Mouse (Mus musculus): ENCODE data around the gene Drc3. TPM values are rescaled to one million over a fixed set of nuclear protein-coding genes. Genes with fewer than 3 reads are reported as not detected.

Gene Drc3
- polyA plus RNA-seq, 1 experiment from 2014 or later, result 5.2 TPM

DNA sequence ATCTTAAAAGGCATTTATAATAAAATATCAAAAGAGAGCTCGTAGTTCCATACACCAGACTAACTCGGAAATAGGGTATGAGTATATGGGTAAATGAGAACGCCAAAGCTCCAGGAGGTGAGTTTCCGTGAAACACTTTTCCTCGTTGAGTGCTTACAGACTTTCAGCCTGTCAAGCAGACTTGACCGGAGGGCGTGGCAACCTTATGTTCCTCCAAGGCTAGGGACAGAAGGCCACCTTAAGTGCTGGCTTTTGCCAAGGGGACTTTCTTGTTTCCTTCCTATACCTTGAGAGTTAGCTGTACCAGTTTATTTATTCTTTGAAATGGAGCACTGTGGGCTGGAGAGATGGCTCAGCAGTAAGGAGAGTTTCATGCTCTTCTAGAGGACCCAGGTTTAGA, 87.0 kb downstream of the Drc3 start:
- Histone ChIP-seq H3K9me3 (ENCODE audit: control insufficient read depth, low read length) (no peaks in the 10 kb centered on the region), H3K27me3 (ENCODE audit: control insufficient read depth, insufficient read depth, low read length) (no peaks in the 10 kb centered on the region), H3K4me1 (ENCODE audit: control insufficient read depth, insufficient read depth, low read length) (no peaks in the 10 kb centered on the region), H3K9ac (replicated peaks; ENCODE audit: low read depth, low read length) (no peak overlapping the region), H3K27ac (ENCODE audit: low read depth, low read length) (no peak overlapping the region), H3K4me3 (ENCODE audit: low read depth, low read length) (no peak overlapping the region), H3K4me2 (ENCODE audit: low read depth, low read length) (no peak overlapping the region), H3K36me3 (ENCODE audit: control insufficient read depth, insufficient read depth, low read length) (peaks cover 43% of the 10 kb centered on the region)
- no peak for ATAC-seq (ENCODE audit: low read depth)
- 49% methylated on average over 7 of the region's 7 CpGs for WGBS

DNA sequence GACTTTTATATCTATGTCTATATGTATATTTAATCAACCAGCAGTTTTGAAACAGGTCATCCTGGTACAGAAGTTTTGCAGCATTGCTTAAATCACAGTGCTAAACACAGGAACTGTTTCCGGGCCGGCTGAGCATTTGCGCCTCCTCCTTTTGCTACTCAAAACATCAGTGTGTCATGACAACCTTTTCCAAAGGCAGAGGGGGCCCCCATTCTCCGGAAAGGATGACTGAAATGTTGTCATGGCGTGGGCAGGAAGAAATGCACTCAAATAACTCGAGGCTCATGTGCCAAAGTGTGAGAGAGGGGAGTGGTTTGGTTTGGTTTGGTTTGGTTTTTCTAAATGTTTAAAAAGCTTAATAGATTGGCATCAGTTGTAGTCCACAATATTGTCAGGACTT, 89.8 kb downstream of the Drc3 start:
- ATAC-seq (ENCODE audit: low read depth), result no peak
- H3K9ac ChIP-seq (replicated peaks; ENCODE audit: low read depth, low read length), result no peak overlapping the region
- H3K4me3 ChIP-seq (ENCODE audit: low read depth, low read length), result no peak overlapping the region
- no peak overlapping the region for H3K27ac ChIP-seq (ENCODE audit: low read depth, low read length)
- H3K9me3 ChIP-seq (ENCODE audit: control insufficient read depth, low read length), result no peaks in the 10 kb centered on the region
- H3K36me3 ChIP-seq (ENCODE audit: control insufficient read depth, insufficient read depth, low read length), result peaks cover 36% of the 10 kb centered on the region
- no peaks in the 10 kb centered on the region for H3K27me3 ChIP-seq (ENCODE audit: control insufficient read depth, insufficient read depth, low read length)
- H3K4me2 ChIP-seq (ENCODE audit: low read depth, low read length), result no peak overlapping the region
- no peaks in the 10 kb centered on the region for H3K4me1 ChIP-seq (ENCODE audit: control insufficient read depth, insufficient read depth, low read length)
- 88% methylated on average over 6 of the region's 6 CpGs for WGBS

Other genes with a start within 250 kb of the Drc3 start
- 34.1 and 35.7 TPM in 2 replicates for gene Rai1, start 248.3 kb upstream of the Drc3 start, polyA plus RNA-seq (2014; fragmentation: Nextera tagmentation; extraction: Ambion mirVana)
- 38.5 and 41.3 TPM in 2 replicates for gene Srebf1, start 130.7 kb upstream of the Drc3 start, polyA plus RNA-seq (2014; fragmentation: Nextera tagmentation; extraction: Ambion mirVana)
- 47.8 and 50.9 TPM in 2 replicates for gene Tom1l2, start 424 bp upstream of the Drc3 start, polyA plus RNA-seq (2014; fragmentation: Nextera tagmentation; extraction: Ambion mirVana)
- gene Gid4, start 63.8 kb downstream of the Drc3 start, polyA plus RNA-seq (2014; fragmentation: Nextera tagmentation; extraction: Ambion mirVana), result 26.6 and 27.6 TPM in 2 replicates
- gene Atpaf2, start 65.1 kb downstream of the Drc3 start, polyA plus RNA-seq (2014; fragmentation: Nextera tagmentation; extraction: Ambion mirVana), result 44.1 and 45.8 TPM in 2 replicates
- gene Drg2, start 101.3 kb downstream of the Drc3 start, polyA plus RNA-seq (2014; fragmentation: Nextera tagmentation; extraction: Ambion mirVana), result 90.6 and 95.6 TPM in 2 replicates
- gene Myo15, start 116.0 kb downstream of the Drc3 start, polyA plus RNA-seq (2014; fragmentation: Nextera tagmentation; extraction: Ambion mirVana), result 0.19 and 0.36 TPM in 2 replicates
- 17.0 and 19.9 TPM in 2 replicates for gene Alkbh5, start 183.1 kb downstream of the Drc3 start, polyA plus RNA-seq (2014; fragmentation: Nextera tagmentation; extraction: Ambion mirVana)

Measured in neural tube, embryonic 14.5 days (tissue).